Mouse (Mus musculus) CH12.LX (cell line): ENCODE results near the gene Tmem131l.

Source experiments
- POLR2A ChIP-seq: IDR thresholded peaks from 2 replicates; pipeline ENCODE4 v1.6.1; 2011; ENCODE audit warnings: low read depth, mild to moderate bottlenecking, improper control_type of control experiment, low read length
- POLR2AphosphoS2 ChIP-seq: IDR thresholded peaks from 2 replicates; pipeline ENCODE4 v1.6.1; 2011; ENCODE audit warnings: low read depth, low read length, improper control_type of control experiment
- USF1 ChIP-seq: IDR thresholded peaks from 2 replicates; pipeline ENCODE4 v1.6.1; 2014; ENCODE audit warnings: low read depth, mild to moderate bottlenecking, inconsistent platforms, low read length, improper control_type of control experiment
- ZMIZ1 ChIP-seq: IDR thresholded peaks from 2 replicates; pipeline ENCODE4 v1.6.1; 2012; ENCODE audit warnings: low read depth, mild to moderate bottlenecking, inconsistent platforms, low read length, improper control_type of control experiment

- TF ChIP-seq USF1 (no peak), POLR2A (no peak), POLR2AphosphoS2 (no peak), ZMIZ1 (no peak)
Observed at GRCm38 (mm10) chr3:84075516-84075915, 35.5 kb upstream of the Tmem131l start.
